Mouse (Mus musculus): ENCODE measurements at regions not wholly inside any gene's neighbourhood (a gene's known extent, or its start where the extent isn't known, plus 50 kb on each side); places are given as distances from the start of the nearest gene placed in this dataset.

GRCm38 (mm10) chr5:75484330-75484729 is 90.4 kb upstream of the Kit start:
- Histone ChIP-seq H3K4me1 (ENCODE audit: control insufficient read depth, insufficient read depth, low read length) (0 out of 2 replicates have a peak, but pooled peaks cover 4% of the 10 kb centered on the region), H3K9me3 (replicated peaks; ENCODE audit: control insufficient read depth, low read length) (no peaks in the 10 kb centered on the region), H3K4me2 (ENCODE audit: low read depth, low read length) (no peak overlapping the region), H3K27ac (ENCODE audit: low read length) (no peak overlapping the region), H3K36me3 (ENCODE audit: control insufficient read depth, insufficient read depth, low read length) (no peaks in the 10 kb centered on the region), H3K4me3 (replicated peaks; ENCODE audit: low read length) (no peak overlapping the region), H3K9ac (ENCODE audit: low read length) (no peak overlapping the region), H3K27me3 (ENCODE audit: control insufficient read depth, insufficient read depth, low read length) (no peaks in the 10 kb centered on the region)
- no peak for ATAC-seq (ENCODE audit: insufficient read depth, low FRiP score)
- 82% methylated on average over 7 of the region's 7 CpGs for whole genome bisulfite sequencing

- no peak for ATAC-seq (ENCODE audit: insufficient read depth, low FRiP score)
- Histone ChIP-seq H3K27ac (ENCODE audit: low read length) (no peak overlapping the region), H3K27me3 (ENCODE audit: control insufficient read depth, insufficient read depth, low read length) (no peaks in the 10 kb centered on the region), H3K36me3 (ENCODE audit: control insufficient read depth, insufficient read depth, low read length) (no peaks in the 10 kb centered on the region), H3K4me1 (ENCODE audit: control insufficient read depth, insufficient read depth, low read length) (0 out of 2 replicates have a peak, but pooled peaks cover 2% of the 10 kb centered on the region), H3K4me3 (replicated peaks; ENCODE audit: low read length) (no peak overlapping the region), H3K9ac (ENCODE audit: low read length) (no peak overlapping the region), H3K4me2 (ENCODE audit: low read depth, low read length) (no peak overlapping the region), H3K9me3 (replicated peaks; ENCODE audit: control insufficient read depth, low read length) (no peaks in the 10 kb centered on the region)
- 79% methylated on average over 9 of the region's 9 CpGs for WGBS
Observed at GRCm38 (mm10) chr5:75490806-75491205, 83.9 kb upstream of the Kit start.

GRCm38 (mm10) chr5:75494143-75494542 is 80.6 kb upstream of the Kit start:
- ATAC-seq (ENCODE audit: insufficient read depth, low FRiP score): no peak
- H3K36me3 ChIP-seq (ENCODE audit: control insufficient read depth, insufficient read depth, low read length): no peaks in the 10 kb centered on the region
- WGBS: 74% methylated on average over 10 of the region's 10 CpGs
- H3K9me3 ChIP-seq (replicated peaks; ENCODE audit: control insufficient read depth, low read length): no peaks in the 10 kb centered on the region
- H3K27ac ChIP-seq (ENCODE audit: low read length): no peak overlapping the region
- 0 out of 2 replicates have a peak, but pooled peaks cover 2% of the 10 kb centered on the region for H3K4me1 ChIP-seq (ENCODE audit: control insufficient read depth, insufficient read depth, low read length)
- no peak overlapping the region for H3K4me2 ChIP-seq (ENCODE audit: low read depth, low read length)
- no peak overlapping the region for H3K4me3 ChIP-seq (replicated peaks; ENCODE audit: low read length)
- H3K27me3 ChIP-seq (ENCODE audit: control insufficient read depth, insufficient read depth, low read length): no peaks in the 10 kb centered on the region
- H3K9ac ChIP-seq (ENCODE audit: low read length): no peak overlapping the region

GRCm38 (mm10) chr5:75499053-75499452 is 75.7 kb upstream of the Kit start:
- Histone ChIP-seq H3K27me3 (ENCODE audit: control insufficient read depth, insufficient read depth, low read length) (no peaks in the 10 kb centered on the region), H3K9me3 (replicated peaks; ENCODE audit: control insufficient read depth, low read length) (no peaks in the 10 kb centered on the region), H3K4me2 (ENCODE audit: low read depth, low read length) (no peak overlapping the region), H3K4me3 (replicated peaks; ENCODE audit: low read length) (no peak overlapping the region), H3K9ac (ENCODE audit: low read length) (no peak overlapping the region), H3K36me3 (ENCODE audit: control insufficient read depth, insufficient read depth, low read length) (no peaks in the 10 kb centered on the region), H3K4me1 (ENCODE audit: control insufficient read depth, insufficient read depth, low read length) (peaks cover 2% of the 10 kb centered on the region; the same call in 1 of the 2 replicates), H3K27ac (ENCODE audit: low read length) (no peak overlapping the region)
- 87% methylated on average over 3 of the region's 3 CpGs for WGBS
- no peak for ATAC-seq (ENCODE audit: insufficient read depth, low FRiP score)

GRCm38 (mm10) chr5:75499695-75500094 is 75.0 kb upstream of the Kit start:
- no peak overlapping the region for H3K4me2 ChIP-seq (ENCODE audit: low read depth, low read length)
- no peaks in the 10 kb centered on the region for H3K9me3 ChIP-seq (replicated peaks; ENCODE audit: control insufficient read depth, low read length)
- H3K4me3 ChIP-seq (replicated peaks; ENCODE audit: low read length): no peak overlapping the region
- no peak overlapping the region for H3K9ac ChIP-seq (ENCODE audit: low read length)
- ATAC-seq (ENCODE audit: insufficient read depth, low FRiP score): no peak
- no peak overlapping the region for H3K27ac ChIP-seq (ENCODE audit: low read length)
- H3K4me1 ChIP-seq (ENCODE audit: control insufficient read depth, insufficient read depth, low read length): no peaks in the 10 kb centered on the region; the same call in 1 of the 2 replicates
- WGBS: 85% methylated on average over 5 of the region's 5 CpGs
- H3K36me3 ChIP-seq (ENCODE audit: control insufficient read depth, insufficient read depth, low read length): no peaks in the 10 kb centered on the region
- H3K27me3 ChIP-seq (ENCODE audit: control insufficient read depth, insufficient read depth, low read length): no peaks in the 10 kb centered on the region

- H3K4me3 ChIP-seq (replicated peaks; ENCODE audit: low read length): no peak overlapping the region
- no peaks in the 10 kb centered on the region; the same call in 1 of the 2 replicates for H3K4me1 ChIP-seq (ENCODE audit: control insufficient read depth, insufficient read depth, low read length)
- H3K27me3 ChIP-seq (ENCODE audit: control insufficient read depth, insufficient read depth, low read length): no peaks in the 10 kb centered on the region
- no peak for ATAC-seq (ENCODE audit: insufficient read depth, low FRiP score)
- no peak overlapping the region for H3K9ac ChIP-seq (ENCODE audit: low read length)
- 63% methylated on average over 8 of the region's 8 CpGs for WGBS
- no peak overlapping the region for H3K27ac ChIP-seq (ENCODE audit: low read length)
- no peak overlapping the region for H3K4me2 ChIP-seq (ENCODE audit: low read depth, low read length)
- no peaks in the 10 kb centered on the region for H3K36me3 ChIP-seq (ENCODE audit: control insufficient read depth, insufficient read depth, low read length)
- no peaks in the 10 kb centered on the region for H3K9me3 ChIP-seq (replicated peaks; ENCODE audit: control insufficient read depth, low read length)
Observed at GRCm38 (mm10) chr5:75500654-75501416, 73.9 kb upstream of the Kit start.

- Histone ChIP-seq H3K27me3 (ENCODE audit: control insufficient read depth, insufficient read depth, low read length) (no peaks in the 10 kb centered on the region), H3K9me3 (replicated peaks; ENCODE audit: control insufficient read depth, low read length) (no peaks in the 10 kb centered on the region), H3K9ac (ENCODE audit: low read length) (no peak overlapping the region), H3K36me3 (ENCODE audit: control insufficient read depth, insufficient read depth, low read length) (no peaks in the 10 kb centered on the region), H3K4me3 (replicated peaks; ENCODE audit: low read length) (no peak overlapping the region), H3K27ac (ENCODE audit: low read length) (no peak overlapping the region), H3K4me2 (ENCODE audit: low read depth, low read length) (no peak overlapping the region), H3K4me1 (ENCODE audit: control insufficient read depth, insufficient read depth, low read length) (no peaks in the 10 kb centered on the region; the same call in 1 of the 2 replicates)
- ATAC-seq (ENCODE audit: insufficient read depth, low FRiP score): no peak
- 83% methylated on average over 3 of the region's 3 CpGs for WGBS
Observed at GRCm38 (mm10) chr5:75503673-75504072, 71.0 kb upstream of the Kit start.

GRCm38 (mm10) chr5:75512521-75513422 is 61.9 kb upstream of the Kit start:
- no peak overlapping the region for H3K9ac ChIP-seq (ENCODE audit: low read length)
- H3K4me2 ChIP-seq (ENCODE audit: low read depth, low read length): no peak overlapping the region
- H3K27ac ChIP-seq (ENCODE audit: low read length): no peak overlapping the region
- WGBS: 87% methylated on average over 20 of the region's 20 CpGs
- no peak overlapping the region for H3K4me3 ChIP-seq (replicated peaks; ENCODE audit: low read length)
- H3K27me3 ChIP-seq (ENCODE audit: control insufficient read depth, insufficient read depth, low read length): no peaks in the 10 kb centered on the region
- ATAC-seq (ENCODE audit: insufficient read depth, low FRiP score): no peak
- H3K36me3 ChIP-seq (ENCODE audit: control insufficient read depth, insufficient read depth, low read length): no peaks in the 10 kb centered on the region
- H3K4me1 ChIP-seq (ENCODE audit: control insufficient read depth, insufficient read depth, low read length): no peaks in the 10 kb centered on the region
- no peaks in the 10 kb centered on the region for H3K9me3 ChIP-seq (replicated peaks; ENCODE audit: control insufficient read depth, low read length)

- Histone ChIP-seq H3K4me1 (ENCODE audit: control insufficient read depth, insufficient read depth, low read length) (no peaks in the 10 kb centered on the region), H3K9me3 (replicated peaks; ENCODE audit: control insufficient read depth, low read length) (no peaks in the 10 kb centered on the region), H3K36me3 (ENCODE audit: control insufficient read depth, insufficient read depth, low read length) (no peaks in the 10 kb centered on the region), H3K4me2 (ENCODE audit: low read depth, low read length) (no peak overlapping the region), H3K9ac (ENCODE audit: low read length) (no peak overlapping the region), H3K27me3 (ENCODE audit: control insufficient read depth, insufficient read depth, low read length) (no peaks in the 10 kb centered on the region), H3K27ac (ENCODE audit: low read length) (no peak overlapping the region), H3K4me3 (replicated peaks; ENCODE audit: low read length) (no peak overlapping the region)
- no peak for ATAC-seq (ENCODE audit: insufficient read depth, low FRiP score)
- WGBS: 58% methylated on average over 8 of the region's 8 CpGs
Observed at GRCm38 (mm10) chr5:75518213-75518612, 56.5 kb upstream of the Kit start.
